Mouse (Mus musculus): Measurements from ENCODE around the gene Garem2.
A peak's percentile ranks its signal among the peaks of the same experiment; 100 is the strongest.

Gene Garem2

GRCm38 (mm10) chr5:30112533-30113068 lies 7.6 kb downstream of the Garem2 start:
- DNase-seq, result no peak

- peak; percentile 31 to 54 for DNase-seq
These were observed 9.2 kb downstream of the Garem2 start for GRCm38 (mm10) chr5:30113881-30114760.

- no peak for DNase-seq
These were observed 9.8 kb downstream of the Garem2 start for GRCm38 (mm10) chr5:30114761-30115140.

- DNase-seq, result no peak
These were observed 10.8 kb downstream of the Garem2 start for GRCm38 (mm10) chr5:30115718-30116117.

- DNase-seq, result no peak
These were observed 13.1 kb downstream of the Garem2 start for GRCm38 (mm10) chr5:30118018-30118417.

GRCm38 (mm10) chr5:30119163-30119562 lies 14.2 kb downstream of the Garem2 start:
- DNase-seq, result no peak

- no peak for DNase-seq
These were observed 15.1 kb downstream of the Garem2 start for GRCm38 (mm10) chr5:30120106-30120505.

GRCm38 (mm10) chr5:30122481-30122880 lies 17.5 kb downstream of the Garem2 start:
- no peak for DNase-seq

- DNase-seq, result no peak
These were observed 20.6 kb downstream of the Garem2 start for GRCm38 (mm10) chr5:30125587-30125986.

GRCm38 (mm10) chr5:30126756-30127155 lies 21.8 kb downstream of the Garem2 start:
- DNase-seq, result no peak

GRCm38 (mm10) chr5:30127921-30128597 lies 23.1 kb downstream of the Garem2 start:
- DNase-seq, result no peak

GRCm38 (mm10) chr5:30128680-30129079 lies 23.7 kb downstream of the Garem2 start:
- DNase-seq, result no peak

- DNase-seq, result no peak
These were observed 26.3 kb downstream of the Garem2 start for GRCm38 (mm10) chr5:30131246-30131645.

GRCm38 (mm10) chr5:30132173-30132572 lies 27.2 kb downstream of the Garem2 start:
- DNase-seq, result no peak

GRCm38 (mm10) chr5:30135711-30136231 lies 30.8 kb downstream of the Garem2 start:
- DNase-seq, result no peak

GRCm38 (mm10) chr5:30137271-30137670 lies 32.3 kb downstream of the Garem2 start:
- DNase-seq, result no peak

- no peak for DNase-seq
These were observed 33.2 kb downstream of the Garem2 start for GRCm38 (mm10) chr5:30138193-30138592.

- no peak for DNase-seq
These were observed 41.6 kb downstream of the Garem2 start for GRCm38 (mm10) chr5:30146526-30146925.

- DNase-seq, result no peak
These were observed 43.4 kb downstream of the Garem2 start for GRCm38 (mm10) chr5:30148133-30148920.

GRCm38 (mm10) chr5:30152007-30152406 lies 47.0 kb downstream of the Garem2 start:
- no peak for DNase-seq

GRCm38 (mm10) chr5:30152413-30152812 lies 47.5 kb downstream of the Garem2 start:
- no peak for DNase-seq

- no peak for DNase-seq
These were observed 48.3 kb downstream of the Garem2 start for GRCm38 (mm10) chr5:30153222-30153621.

GRCm38 (mm10) chr5:30154013-30154412 lies 49.1 kb downstream of the Garem2 start:
- DNase-seq, result no peak

Data from cerebellum, postnatal 36 days (tissue).